Mouse (Mus musculus): Measurements from ENCODE around the gene Sf3b5. TPM values are rescaled to one million over a fixed set of nuclear protein-coding genes. Genes with fewer than 3 reads are reported as not detected.
A peak's percentile ranks its signal among the peaks of the same experiment; 100 is the strongest.
"Not testable (repeated sequence)": the region's sequence is repeated elsewhere in the genome, so short reads cannot be mapped to it uniquely, and the experiment has no call there.

Sf3b5 gene
- total RNA-seq, 2 experiments from 2014 or later = 8.4 to 9.9 TPM

DNA sequence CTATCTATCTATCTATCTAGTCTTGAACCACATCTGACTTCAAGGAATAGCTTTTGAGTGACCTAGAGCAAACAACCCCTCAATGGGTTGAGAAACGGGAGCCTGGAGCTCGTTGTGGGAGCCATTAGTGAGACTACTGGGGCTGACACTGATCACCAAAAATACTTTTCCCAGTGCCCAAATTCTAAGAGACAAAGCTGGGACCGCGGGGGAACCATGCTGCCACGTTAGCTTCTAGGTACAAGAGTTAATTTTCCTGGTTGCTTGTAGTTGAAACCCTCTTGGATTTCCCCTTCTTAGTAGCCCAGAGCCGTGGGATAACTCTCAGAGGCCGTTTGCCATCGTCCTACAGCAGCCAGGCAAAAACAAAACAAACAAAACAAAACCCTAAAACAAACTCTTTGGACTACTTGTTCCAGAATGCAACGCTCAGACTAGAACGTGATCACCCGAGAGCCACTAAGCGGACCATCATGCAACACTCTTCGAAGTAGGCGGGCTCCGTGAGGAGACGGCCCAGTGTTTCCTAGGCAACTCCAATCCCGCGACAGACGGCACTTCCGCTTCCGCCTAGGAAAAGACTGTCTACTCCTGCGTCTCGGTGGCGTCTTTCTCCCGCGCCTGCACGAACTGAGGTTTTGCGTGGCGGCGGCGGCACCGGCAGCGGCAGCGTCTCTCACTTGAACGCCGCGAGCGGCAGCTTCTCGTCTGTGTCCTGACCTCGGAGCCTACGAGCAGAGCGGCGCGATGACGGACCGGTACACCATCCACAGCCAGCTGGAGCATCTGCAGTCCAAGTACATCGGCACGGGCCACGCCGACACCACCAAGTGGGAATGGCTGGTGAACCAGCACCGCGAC is 3.0 kb downstream of the Sf3b5 start:
- peak; percentile 95 for DNase-seq (ENCODE audit: low spot score in 2 of 2)

- no peak for DNase-seq (ENCODE audit: low spot score in 2 of 2)
Measured at GRCm38 (mm10) chr10:13008737-13009121, 3.6 kb downstream of the Sf3b5 start.

DNA sequence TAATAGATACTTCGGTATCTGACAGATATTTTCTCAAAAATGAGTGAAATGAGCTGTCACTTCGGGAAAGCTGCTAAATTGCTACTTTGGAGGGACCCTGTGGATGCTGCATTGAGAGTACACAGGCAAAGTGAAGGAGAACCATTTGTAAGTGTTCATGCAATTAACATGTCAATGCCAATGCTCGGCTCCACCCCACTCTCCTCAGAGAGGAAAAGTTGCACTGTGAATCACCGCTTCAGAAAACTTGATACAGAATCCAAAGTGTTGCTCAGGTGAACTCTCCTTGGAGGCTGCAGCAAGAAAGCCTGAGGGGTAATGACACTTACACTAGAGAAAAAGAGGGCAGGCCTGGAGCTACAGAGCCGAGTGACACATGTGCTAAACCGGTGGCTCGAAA is 8.9 kb downstream of the Sf3b5 start:
- DNase-seq (ENCODE audit: low spot score in 2 of 2) = no peak

GRCm38 (mm10) chr10:13016573-13016972 is 11.4 kb downstream of the Sf3b5 start:
- DNase-seq (ENCODE audit: low spot score in 2 of 2) = peak; percentile 46 to 67

DNA sequence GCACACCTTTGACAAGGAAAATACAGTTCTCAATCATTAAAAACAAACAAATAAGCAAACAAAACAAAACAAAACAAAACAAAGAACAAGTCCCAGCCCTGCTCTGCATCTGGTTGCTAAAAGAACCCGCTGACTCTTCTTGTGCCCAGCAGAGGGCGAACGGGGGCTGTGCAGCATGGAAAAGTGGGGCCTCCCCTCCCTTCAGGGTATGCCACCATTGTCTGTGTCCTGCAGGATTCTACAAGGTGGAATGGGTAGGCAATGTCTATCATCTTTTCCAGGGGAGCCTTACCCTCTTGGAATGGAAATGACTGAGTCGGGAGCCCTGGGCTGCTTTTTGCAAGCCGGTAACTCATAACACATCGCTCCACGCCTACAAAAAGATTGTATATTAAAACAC is 13.4 kb downstream of the Sf3b5 start:
- DNase-seq (ENCODE audit: low spot score in 2 of 2) = peak; percentile 33 to 56

GRCm38 (mm10) chr10:13019026-13019425 is 13.9 kb downstream of the Sf3b5 start:
- DNase-seq (ENCODE audit: low spot score in 2 of 2) = no peak

DNA sequence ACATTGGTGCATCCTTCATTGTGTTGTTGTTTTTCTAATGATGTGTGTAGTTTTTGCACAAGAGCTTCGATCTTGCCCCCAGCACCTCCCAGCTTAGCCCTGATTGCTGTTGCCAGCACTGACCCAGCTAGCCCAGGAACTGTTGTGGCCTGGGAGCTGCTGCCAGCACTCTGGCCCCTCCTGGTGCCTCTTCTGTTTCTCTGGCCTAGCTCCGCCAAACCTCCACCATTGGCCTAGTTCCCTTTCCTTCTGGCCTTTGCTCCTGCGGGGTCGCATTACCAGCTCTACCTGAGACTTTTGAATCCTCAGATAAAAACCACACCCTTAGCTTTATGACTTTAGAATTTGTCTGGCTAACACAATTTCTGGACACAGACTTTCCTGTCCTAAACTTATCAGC is 17.0 kb downstream of the Sf3b5 start:
- no peak for DNase-seq (ENCODE audit: low spot score in 2 of 2)

DNA sequence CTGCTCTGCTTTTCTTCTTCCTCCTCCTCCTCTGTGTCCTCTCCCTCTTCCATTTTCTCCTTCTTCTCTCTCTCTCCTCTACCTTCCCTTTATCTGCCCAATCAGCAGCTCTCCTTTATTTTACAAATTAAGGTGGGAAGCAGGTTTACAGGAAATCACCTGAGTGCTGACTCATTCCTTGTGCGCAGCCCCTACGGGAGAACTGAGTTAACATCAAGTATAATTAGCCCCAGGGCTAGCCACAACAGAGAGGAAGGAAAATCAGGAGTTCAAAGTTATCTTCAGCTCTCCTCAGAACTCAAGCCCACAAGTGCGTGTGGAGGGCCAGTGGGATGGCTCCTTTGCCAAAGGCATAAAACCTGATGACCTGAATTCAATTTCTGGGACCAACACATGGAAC is 18.8 kb downstream of the Sf3b5 start:
- not testable (repeated sequence) for DNase-seq (ENCODE audit: low spot score in 2 of 2)

DNA sequence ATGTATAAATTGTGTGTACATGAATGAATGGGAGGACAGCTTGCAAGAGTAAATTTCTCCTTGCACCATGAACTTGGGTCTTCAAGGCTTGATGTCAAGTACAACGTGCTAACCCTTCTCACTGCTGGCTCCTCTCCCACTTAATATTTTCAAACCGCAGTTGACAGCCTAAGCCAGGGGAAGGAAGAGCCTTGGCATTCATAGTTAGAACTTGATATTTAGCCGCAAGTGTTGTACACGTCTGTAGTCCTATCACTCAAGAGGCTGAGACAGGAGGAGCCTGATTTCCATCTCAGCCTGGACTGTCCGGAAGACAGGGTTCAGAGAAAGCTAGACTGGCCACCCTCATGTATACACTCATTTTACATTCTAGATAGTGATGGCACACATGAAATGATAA is 22.6 kb downstream of the Sf3b5 start:
- no peak for DNase-seq (ENCODE audit: low spot score in 2 of 2)

DNA sequence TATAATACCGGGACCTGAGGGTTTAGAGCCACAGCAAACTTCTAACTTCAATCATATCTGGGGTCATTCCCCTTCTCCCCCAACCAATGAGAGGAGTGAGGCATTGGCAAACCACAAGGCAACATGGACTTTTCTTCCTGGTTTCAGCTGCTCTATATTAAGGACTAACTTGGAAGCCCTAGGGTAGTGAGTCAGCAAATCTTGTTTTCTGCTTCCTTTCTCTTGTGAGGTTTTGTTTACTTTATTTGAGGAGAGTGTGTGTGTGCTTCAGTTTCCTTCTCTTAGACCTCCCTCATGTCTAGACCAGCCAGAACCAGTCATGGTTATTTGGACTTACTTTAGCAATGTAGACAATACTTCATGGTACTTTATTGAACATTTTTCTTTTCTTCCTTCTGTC is 23.1 kb downstream of the Sf3b5 start:
- no peak for DNase-seq (ENCODE audit: low spot score in 2 of 2)

- DNase-seq (ENCODE audit: low spot score in 2 of 2) = no peak
Measured at GRCm38 (mm10) chr10:13029416-13029815, 24.3 kb downstream of the Sf3b5 start.

DNA sequence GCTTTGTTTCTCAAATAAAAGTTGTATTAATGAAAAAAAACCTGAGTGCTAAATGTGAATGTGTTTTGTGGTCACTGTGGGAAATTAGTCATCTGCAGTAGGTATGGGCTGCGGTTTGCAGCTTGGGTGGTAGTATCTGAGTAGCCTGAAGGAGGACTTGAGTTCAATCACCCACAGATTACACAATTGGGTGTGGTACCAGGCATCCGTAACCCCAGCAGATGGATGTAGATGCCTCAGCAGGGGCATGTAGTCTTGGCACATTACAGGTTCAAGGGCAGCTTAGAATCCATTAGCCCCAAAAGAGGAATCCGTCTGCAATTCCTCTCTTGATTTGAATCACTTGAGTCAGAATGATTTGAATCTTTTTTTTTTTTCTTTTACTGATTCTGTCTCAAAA is 30.1 kb downstream of the Sf3b5 start:
- DNase-seq (ENCODE audit: low spot score in 2 of 2) = no peak

DNA sequence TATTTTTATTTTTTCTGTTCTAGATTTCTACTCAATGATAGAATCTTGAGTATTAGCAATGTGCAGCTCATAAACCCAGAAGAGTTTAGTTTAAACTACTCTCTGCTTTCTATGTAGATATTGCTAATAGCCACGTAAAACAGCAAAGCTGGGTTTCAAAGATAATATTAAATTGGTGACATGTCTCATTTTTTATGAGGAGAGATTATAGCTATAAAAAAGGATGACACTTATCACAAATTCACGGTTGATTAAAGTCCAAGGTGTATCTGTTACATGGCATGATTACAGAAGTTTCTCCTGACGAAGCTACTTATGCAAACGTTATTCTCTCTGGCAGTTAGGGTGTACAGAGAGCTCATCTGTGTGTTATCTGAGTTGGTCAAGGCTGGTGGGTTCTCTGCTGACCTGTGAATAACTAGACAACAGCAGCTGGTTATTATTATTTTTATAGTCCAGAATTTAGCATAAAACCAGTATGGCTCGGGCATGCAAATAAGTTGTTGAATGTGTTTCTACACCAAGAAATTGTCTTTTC is 34.6 kb downstream of the Sf3b5 start:
- no peak for DNase-seq (ENCODE audit: low spot score in 2 of 2)

- peak; percentile 75 to 83 for DNase-seq (ENCODE audit: low spot score in 2 of 2)
Measured at GRCm38 (mm10) chr10:13044659-13045058, 39.5 kb downstream of the Sf3b5 start.

GRCm38 (mm10) chr10:13047816-13048215 is 42.7 kb downstream of the Sf3b5 start:
- DNase-seq (ENCODE audit: low spot score in 2 of 2) = no peak

DNA sequence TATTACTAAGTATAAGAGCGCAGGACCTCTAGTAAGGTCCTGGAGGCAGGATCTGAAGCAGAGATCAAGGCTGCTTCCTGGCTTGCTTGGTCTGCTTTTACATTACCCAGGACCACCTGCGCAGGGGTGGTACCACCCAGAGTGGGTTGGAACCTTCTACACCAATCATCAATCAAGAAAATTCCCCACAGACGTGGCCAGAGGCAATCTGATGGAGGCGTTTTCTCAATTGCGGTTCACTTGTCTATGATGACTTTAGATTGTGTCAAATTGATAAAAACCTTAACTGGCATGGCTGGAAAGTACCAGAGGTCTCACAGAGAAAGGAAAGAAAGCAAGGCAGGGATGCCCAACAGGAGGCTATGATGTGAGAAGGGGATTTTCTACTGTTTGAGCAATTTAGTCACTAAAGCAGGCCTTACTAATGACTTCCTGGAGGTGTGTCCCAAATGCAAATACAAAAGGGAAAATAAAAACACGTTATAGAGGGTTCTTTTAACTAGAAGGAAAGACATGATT is 51.8 kb downstream of the Sf3b5 start:
- DNase-seq (ENCODE audit: low spot score in 2 of 2) = no peak

Other genes starting within 250 kb of the Sf3b5 start
- gene Utrn, start 136.0 kb upstream of the Sf3b5 start, total RNA-seq (2021) = 10 to 100 TPM; 33.1 to 33.6 TPM
- gene Stx11, start 41.0 kb upstream of the Sf3b5 start, total RNA-seq (2021) = under 1 TPM; 0.36 to 0.71 TPM
- gene Plagl1, start 55.2 kb downstream of the Sf3b5 start, total RNA-seq (2021) = 10 to 100 TPM; 33.5 to 45.3 TPM
- gene Zc2hc1b, start 172.7 kb downstream of the Sf3b5 start, total RNA-seq (2021) = not detected
- gene Ltv1, start 187.8 kb downstream of the Sf3b5 start, total RNA-seq (2021) = 10 to 100 TPM; 21.6 to 26.2 TPM

All from layer of hippocampus, postnatal 10 days (tissue).